Mouse (Mus musculus) heart, adult 2 months (tissue): ENCODE measurements around the gene Ncapd3.

Source experiments
- CTCF ChIP-seq: fragments of 200-600 bp; IDR thresholded peaks from 2 replicates; pipeline ENCODE4 v1.8.1; 2022; ENCODE audit warnings: antibody characterized with exemption, mild to moderate bottlenecking, moderate library complexity
- EP300 ChIP-seq: fragments of 200-500 bp; IDR thresholded peaks from 2 replicates; pipeline ENCODE4 v1.6.1; 2011; ENCODE audit warnings: low read depth, low read length, control low read depth; ENCODE audit not compliant: insufficient read depth
- POLR2A ChIP-seq: fragments of 200-500 bp; IDR thresholded peaks from 2 replicates; pipeline ENCODE4 v1.6.1; 2011; ENCODE audit warnings: mild to moderate bottlenecking, low read depth, low read length, control low read depth; ENCODE audit not compliant: insufficient read depth

GRCm38 (mm10) chr9:27121254-27121653 is 91.3 kb downstream of the Ncapd3 start:
- TF ChIP-seq CTCF = no peak
- TF ChIP-seq POLR2A = no peak
- no peak for TF ChIP-seq EP300
